Mouse (Mus musculus): ENCODE data around the gene Neurl4. TPM values are rescaled to one million over a fixed set of nuclear protein-coding genes. Genes with fewer than 3 reads are reported as not detected.

Neurl4 gene
- total and polyA plus RNA-seq, 3 experiments = 31.5 to 47.1 (median 42.6) TPM

DNA sequence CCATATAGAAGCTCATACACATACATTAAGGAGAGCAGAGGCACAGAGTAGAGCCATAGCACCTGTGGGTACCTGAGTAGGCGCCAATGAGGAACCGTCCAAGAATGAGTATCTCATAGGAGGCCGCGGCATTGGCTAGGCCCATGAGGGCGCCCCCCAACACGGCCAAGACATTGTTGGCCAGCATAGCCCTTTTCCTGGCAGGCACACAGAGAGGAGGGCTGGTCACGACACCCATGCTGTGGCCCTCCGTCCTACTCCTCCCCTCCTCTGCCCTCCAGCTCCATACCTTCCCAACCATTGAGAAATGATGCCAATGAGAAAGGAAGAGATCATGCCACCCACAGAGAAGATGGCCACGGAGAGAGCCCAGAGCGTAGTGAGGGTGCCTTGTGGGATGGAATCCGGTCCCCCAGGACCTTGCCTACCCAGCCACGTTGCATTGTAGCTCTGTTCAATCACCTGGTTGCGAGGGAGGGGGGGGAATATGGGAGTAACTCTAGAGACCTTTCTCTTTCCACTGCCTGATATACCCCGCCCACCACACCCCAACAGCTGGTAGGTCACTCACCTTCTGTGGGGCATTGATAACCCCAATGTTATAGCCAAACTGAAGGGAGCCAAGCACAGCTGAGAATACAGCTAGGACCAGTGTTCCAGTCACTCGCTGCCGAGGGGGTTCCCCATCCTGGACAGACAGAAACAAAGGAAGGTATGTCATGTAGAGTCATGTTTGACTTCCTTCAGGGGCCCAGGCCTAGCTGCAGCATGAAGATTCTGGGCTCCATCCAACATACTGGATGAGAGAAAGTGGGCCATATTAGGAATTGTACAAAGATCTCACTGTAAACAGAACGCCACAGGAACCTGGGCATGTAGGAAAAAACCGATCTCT is 45.4 kb downstream of the Neurl4 start:
- H3K27ac ChIP-seq = peak overlapping the region; percentile 97
- DNase-seq = peak; percentile 15 to 44
- H3K4me1 ChIP-seq (ENCODE audit: control insufficient read depth, insufficient read depth, low read length) = no peaks in the 10 kb centered on the region; the same call in 1 of the 2 replicates
- intact Hi-C loops (cut with DNase I) = loop anchor here (1.0 kb wide), 1 partner anchor 8 kb away; no protein-coding TSS in a partner anchor
- TF ChIP-seq CTCF (IDR thresholded peaks at IDR 0.05) (no peak), POLR2A (IDR thresholded peaks at IDR 0.05; ENCODE audit: insufficient read depth, low read depth, low read length) (no peak)
- H3K27me3 ChIP-seq (ENCODE audit: control insufficient read depth, insufficient read depth, low read length) = no peaks in the 10 kb centered on the region
- H3K4me3 ChIP-seq = peak overlapping the region; percentile 48
- peak overlapping the region; percentile 58 for H3K9ac ChIP-seq (ENCODE audit: low read depth, low read length)
- 63% methylated on average over 18 of the region's 18 CpGs for WGBS
- no peaks in the 10 kb centered on the region for H3K79me2 ChIP-seq (replicated peaks; ENCODE audit: control insufficient read depth, insufficient read depth, low read length)
- H3K36me3 ChIP-seq (ENCODE audit: control insufficient read depth, insufficient read depth, low read length) = peaks cover 4% of the 10 kb centered on the region; the same call in 1 of the 2 replicates

DNA sequence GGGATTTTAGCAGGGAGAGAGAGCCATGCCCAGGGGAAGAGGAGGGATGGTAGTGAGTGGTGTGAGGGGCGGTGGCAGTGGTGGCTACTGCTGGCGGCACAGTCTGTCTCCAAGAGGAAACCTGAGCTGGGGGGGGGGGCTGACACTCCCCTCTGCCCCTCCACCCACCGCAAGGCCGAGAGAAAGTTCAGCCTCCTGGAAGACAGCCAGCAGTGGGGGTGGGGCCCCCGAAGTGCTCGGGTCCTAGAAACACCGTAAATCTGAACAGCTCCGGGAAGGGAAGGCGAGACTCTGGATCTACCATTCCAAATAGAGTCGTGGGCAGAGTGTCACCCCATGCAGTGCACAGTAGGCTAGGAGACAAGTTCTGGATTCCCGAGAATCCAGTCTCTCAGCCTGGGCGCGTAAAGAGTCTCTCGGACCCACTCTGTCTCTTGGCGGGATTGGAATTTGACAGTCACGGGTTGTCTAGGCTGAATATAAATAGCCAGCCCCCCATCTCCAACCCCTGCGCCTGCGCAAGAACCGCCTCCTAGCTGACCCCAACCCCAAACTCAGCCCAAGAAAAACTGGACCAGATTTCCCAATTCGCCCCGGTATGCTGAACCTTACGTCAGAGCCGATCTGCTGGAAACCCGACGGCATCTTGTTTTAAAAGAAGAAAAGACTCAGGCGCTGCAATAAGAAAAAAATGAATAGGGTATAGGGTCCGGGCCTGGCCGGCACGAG is 46.6 kb downstream of the Neurl4 start:
- Histone ChIP-seq H3K27ac (peak overlapping the region; percentile 97), H3K79me2 (replicated peaks; ENCODE audit: control insufficient read depth, insufficient read depth, low read length) (no peaks in the 10 kb centered on the region), H3K9ac (ENCODE audit: low read depth, low read length) (peak overlapping the region; percentile 75), H3K27me3 (ENCODE audit: control insufficient read depth, insufficient read depth, low read length) (no peaks in the 10 kb centered on the region), H3K36me3 (ENCODE audit: control insufficient read depth, insufficient read depth, low read length) (peaks cover 4% of the 10 kb centered on the region; the same call in 1 of the 2 replicates), H3K4me3 (peak overlapping the region; percentile 48), H3K4me1 (ENCODE audit: control insufficient read depth, insufficient read depth, low read length) (no peaks in the 10 kb centered on the region; the same call in 1 of the 2 replicates)
- WGBS = 8% methylated on average over 29 of the region's 29 CpGs
- peak; percentile 75 to 76 for DNase-seq
- intact Hi-C loops (cut with DNase I) = no loop called here
- peak; percentile 74; the same call in 1 of the 2 replicates for TF ChIP-seq POLR2A (IDR thresholded peaks at IDR 0.05; ENCODE audit: insufficient read depth, low read depth, low read length)
- no peak; the same call in 1 of the 2 replicates for TF ChIP-seq EP300 (IDR thresholded peaks at IDR 0.05; ENCODE audit: insufficient read depth, low read depth, low read length)
- TF ChIP-seq CTCF (IDR thresholded peaks at IDR 0.05) = no peak

DNA sequence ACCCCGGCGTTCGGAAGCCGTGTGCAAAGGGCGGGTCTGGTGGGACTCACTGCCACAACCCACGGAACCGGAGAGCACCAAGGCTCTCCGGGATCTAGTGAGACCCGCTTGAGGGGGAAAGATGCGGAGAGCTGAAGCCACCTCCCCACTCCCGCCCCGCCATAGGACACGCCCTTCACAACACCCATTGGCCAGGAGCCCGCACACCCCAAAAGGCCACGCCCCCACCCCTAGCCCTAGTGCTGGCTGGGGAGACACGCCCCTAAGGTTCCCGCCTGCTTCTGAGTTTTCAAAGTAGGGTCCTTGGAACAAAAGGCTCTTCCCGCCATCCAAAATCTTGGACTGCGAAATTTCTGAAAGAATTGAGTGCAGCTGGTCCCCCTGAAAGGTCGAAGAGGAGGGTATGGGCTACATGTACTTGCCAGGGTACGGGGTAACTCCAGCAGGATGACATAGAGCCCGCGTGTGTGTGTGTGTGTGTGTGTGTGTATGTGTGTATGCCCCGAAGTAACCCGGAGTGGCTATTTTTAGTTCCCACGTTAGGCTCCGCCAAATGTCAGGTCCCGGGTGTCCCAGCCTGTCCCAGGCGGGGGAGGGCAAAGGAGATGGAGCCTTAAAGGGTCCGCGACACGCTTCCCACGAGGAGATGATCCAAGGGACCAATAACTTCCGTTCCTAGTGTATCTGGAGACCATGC is 47.3 kb downstream of the Neurl4 start, which contains the start of gene Slc2a4:
TSS of gene Slc2a4 (minus strand) at position 123 of the 697 bp plus-strand sequence.
- WGBS = 1% methylated on average over 34 of the region's 34 CpGs
- intact Hi-C loops (cut with DNase I) = no loop called here

DNA sequence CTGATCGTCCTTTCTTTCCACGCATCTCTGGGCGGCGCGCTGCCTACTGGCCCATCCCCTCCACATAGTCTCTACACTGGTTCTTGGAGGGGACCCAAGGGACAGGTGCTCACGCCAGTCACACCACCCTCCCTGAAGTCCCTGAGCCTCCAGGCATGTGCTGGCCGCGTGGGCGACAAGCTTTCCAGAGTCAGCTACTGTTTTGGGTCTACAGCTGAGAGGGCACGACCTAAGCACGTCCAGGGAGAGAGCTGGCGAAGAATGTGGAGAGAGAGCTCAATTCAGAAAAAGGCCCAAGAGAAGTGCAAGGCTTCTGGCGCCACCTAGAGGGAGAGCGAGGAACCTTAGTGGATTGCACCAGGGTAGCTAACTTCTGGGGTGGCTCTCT is 47.9 kb downstream of the Neurl4 start:
- Histone ChIP-seq H3K9ac (ENCODE audit: low read depth, low read length) (peak overlapping the region; percentile 13), H3K27me3 (ENCODE audit: control insufficient read depth, insufficient read depth, low read length) (no peaks in the 10 kb centered on the region), H3K4me1 (ENCODE audit: control insufficient read depth, insufficient read depth, low read length) (no peaks in the 10 kb centered on the region; the same call in 1 of the 2 replicates), H3K79me2 (replicated peaks; ENCODE audit: control insufficient read depth, insufficient read depth, low read length) (no peaks in the 10 kb centered on the region), H3K36me3 (ENCODE audit: control insufficient read depth, insufficient read depth, low read length) (peaks cover 4% of the 10 kb centered on the region; the same call in 1 of the 2 replicates), H3K4me3 (peak overlapping the region; percentile 48), H3K27ac (peak overlapping the region; percentile 97)
- intact Hi-C loops (cut with DNase I) = loop anchor here (1.0 kb wide), 2 partner anchors 14 to 68 kb away; no protein-coding TSS in a partner anchor
- DNase-seq = peak; percentile 88 to 89
- no peak for TF ChIP-seq POLR2A (IDR thresholded peaks at IDR 0.05; ENCODE audit: insufficient read depth, low read depth, low read length)
- TF ChIP-seq EP300 (IDR thresholded peaks at IDR 0.05; ENCODE audit: insufficient read depth, low read depth, low read length) = peak; percentile 95
- peak; percentile 97; the same call in 1 of the 2 replicates for TF ChIP-seq CTCF (IDR thresholded peaks at IDR 0.05)
- under 1% methylated on average over 14 of the region's 14 CpGs for WGBS

More for the DNA sequence above, 47.3 kb downstream of the Neurl4 start, which contains the start of gene Slc2a4:
- Histone ChIP-seq H3K79me2 (replicated peaks; ENCODE audit: control insufficient read depth, insufficient read depth, low read length) (no peaks in the 10 kb centered on the region), H3K27ac (peak within 1 kb of the TSS; percentile 97), H3K4me1 (ENCODE audit: control insufficient read depth, insufficient read depth, low read length) (no peaks in the 10 kb centered on the region; the same call in 1 of the 2 replicates), H3K9ac (ENCODE audit: low read depth, low read length) (peak within 1 kb of the TSS; percentile 75), H3K36me3 (ENCODE audit: control insufficient read depth, insufficient read depth, low read length) (peaks cover 4% of the 10 kb centered on the region; the same call in 1 of the 2 replicates), H3K27me3 (ENCODE audit: control insufficient read depth, insufficient read depth, low read length) (no peaks in the 10 kb centered on the region), H3K4me3 (peak within 1 kb of the TSS; percentile 48)
- TF ChIP-seq CTCF (IDR thresholded peaks at IDR 0.05) = no peak
- peak; percentile 91 for TF ChIP-seq POLR2A (IDR thresholded peaks at IDR 0.05; ENCODE audit: insufficient read depth, low read depth, low read length)
- TF ChIP-seq EP300 (IDR thresholded peaks at IDR 0.05; ENCODE audit: insufficient read depth, low read depth, low read length) = peak; percentile 68
- DNase-seq = peak; percentile 92

DNA sequence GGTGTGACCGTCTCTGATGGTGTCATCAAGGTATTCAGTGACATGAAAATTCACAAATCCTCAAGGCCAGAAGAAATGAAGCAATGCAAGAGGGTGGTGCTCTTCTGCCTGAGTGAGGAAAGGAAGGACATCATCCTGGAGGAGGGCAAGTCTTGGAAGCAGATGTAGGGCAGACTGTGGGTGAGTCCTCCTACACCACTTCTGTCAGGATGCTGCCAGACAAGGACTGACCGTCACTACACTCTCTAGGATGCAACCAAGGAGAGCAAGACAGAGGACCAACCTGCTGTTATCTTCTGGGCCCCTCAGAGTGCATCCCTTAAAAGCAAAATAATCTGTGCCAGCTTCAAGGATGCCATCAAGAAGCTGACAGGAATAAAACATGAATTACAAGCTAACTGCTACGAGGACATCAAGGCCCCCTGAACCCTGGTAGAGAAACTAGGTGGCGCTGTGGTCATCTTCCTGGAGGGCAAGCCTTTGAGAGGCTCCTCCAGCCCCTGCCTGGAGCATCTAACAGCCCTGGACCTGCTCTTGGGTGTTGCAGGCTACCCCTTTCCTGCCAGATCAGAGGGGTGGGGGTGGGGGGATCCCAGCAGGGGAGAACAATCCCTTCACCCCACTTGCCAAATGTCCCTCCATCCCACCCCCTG is 50.1 kb downstream of the Neurl4 start:
- no peak overlapping the region for H3K27ac ChIP-seq
- no peaks in the 10 kb centered on the region for H3K79me2 ChIP-seq (replicated peaks; ENCODE audit: control insufficient read depth, insufficient read depth, low read length)
- intact Hi-C loops (cut with DNase I) = no loop called here
- H3K9ac ChIP-seq (ENCODE audit: low read depth, low read length) = no peak overlapping the region
- no peak overlapping the region for H3K4me3 ChIP-seq
- H3K4me1 ChIP-seq (ENCODE audit: control insufficient read depth, insufficient read depth, low read length) = no peaks in the 10 kb centered on the region; the same call in 1 of the 2 replicates
- no peaks in the 10 kb centered on the region for H3K27me3 ChIP-seq (ENCODE audit: control insufficient read depth, insufficient read depth, low read length)
- no peaks in the 10 kb centered on the region for H3K36me3 ChIP-seq (ENCODE audit: control insufficient read depth, insufficient read depth, low read length)
- no peak for DNase-seq
- TF ChIP-seq CTCF (IDR thresholded peaks at IDR 0.05) (peak; percentile 29), POLR2A (IDR thresholded peaks at IDR 0.05; ENCODE audit: insufficient read depth, low read depth, low read length) (no peak)
- 41% methylated on average over 4 of the region's 4 CpGs for WGBS
